Comparison of ENCODE assay signal across 9 mouse cellular contexts in the genomic region with DNA sequence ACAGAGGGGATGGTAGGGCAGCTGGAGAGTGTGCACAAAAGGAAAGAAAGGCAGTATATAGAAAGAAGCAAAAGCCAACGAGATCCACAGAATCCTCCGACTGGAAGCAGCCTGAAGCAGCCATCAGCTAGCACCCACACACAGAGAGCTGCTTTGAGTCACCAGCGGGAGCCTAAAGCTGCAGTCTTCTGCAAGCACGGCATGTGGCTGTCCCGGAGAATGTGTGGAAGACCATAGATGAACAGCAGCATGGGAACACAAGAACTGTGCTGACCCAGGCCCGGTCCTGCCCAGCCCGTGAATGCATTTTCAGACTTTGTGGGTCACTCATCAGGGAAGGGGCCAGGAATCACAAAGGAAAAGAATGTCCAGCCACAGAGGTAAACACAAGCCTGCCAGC.
A peak's percentile ranks its signal among the peaks of the same experiment; 100 is the strongest.
DNase-seq lines count a peak whose midpoint lies in the region; ATAC-seq lines count a peak whose summit lies in the region.
"Had no signal": no experiment of that assay in that cellular context is flagged by ENCODE, and none has a peak within 500 bp of the region (broad histone marks: within the 10 kb centered on the region; RNA-seq: fewer than 3 reads in every experiment).

No protein-coding gene starts in this region.

- no peak for ATAC-seq in heart, embryonic 12.5 days (ENCODE audit: insufficient number of reproducible peaks, low FRiP score)
- 0 out of 2 replicates have a peak, but pooled peaks have one; percentile 24 for ATAC-seq in forebrain, embryonic 14.5 days
- ATAC-seq in megakaryocyte-erythroid progenitor cell, adult 5-6 weeks (replicated peaks; ENCODE audit: low FRiP score, low TSS enrichment, poor library complexity, severe bottlenecking) = no peak

- H3K4me1 ChIP-seq in heart, embryonic 12.5 days (replicated peaks) = no peaks in the 10 kb centered on the region
- H3K4me1 ChIP-seq in forebrain, embryonic 14.5 days (ENCODE audit: control insufficient read depth, insufficient read depth, low read length) = peaks cover 16% of the 10 kb centered on the region

- no peaks in the 10 kb centered on the region for H3K36me3 ChIP-seq in heart, embryonic 12.5 days
- no peaks in the 10 kb centered on the region for H3K36me3 ChIP-seq in forebrain, embryonic 14.5 days (ENCODE audit: control insufficient read depth, insufficient read depth, low read length)

- no peaks in the 10 kb centered on the region for H3K27me3 ChIP-seq in heart, embryonic 12.5 days (replicated peaks)
- H3K27me3 ChIP-seq in forebrain, embryonic 14.5 days (replicated peaks; ENCODE audit: control insufficient read depth, insufficient read depth, low read length) = no peaks in the 10 kb centered on the region

- intact Hi-C loops in left cerebral cortex, postnatal 25 days (cut with DNase I) = loop anchor here (5.0 kb wide), 1 partner anchor 94 kb away; no protein-coding TSS in a partner anchor

- DNase-seq in heart, postnatal 4 days = no peak
- DNase-seq in 3134 (ENCODE audit: extremely low read depth, insufficient read length, low spot score) = peak; percentile 29
- DNase-seq in forebrain, embryonic 14.5 days (ENCODE audit: low spot score) = peak; percentile 34
- DNase-seq in left cerebral cortex, postnatal 25 days (ENCODE audit: low spot score in 2 of 2) = peak; percentile 56 to 91
- DNase-seq in kidney, adult 8-10 months = no peak
- no peak for DNase-seq in MN1 (ENCODE audit: low spot score)
- DNase-seq: thymus, adult 2 months had no signal

- H3K4me2 ChIP-seq in heart, embryonic 12.5 days = peak overlapping the region; percentile 40; the same call in 1 of the 2 replicates
- H3K4me2 ChIP-seq in forebrain, embryonic 14.5 days (ENCODE audit: low read length) = no peak overlapping the region

- H3K4me3 ChIP-seq in heart, embryonic 12.5 days = peak overlapping the region; percentile 16; the same call in 1 of the 2 replicates
- no peak overlapping the region for H3K4me3 ChIP-seq in forebrain, embryonic 14.5 days (ENCODE audit: low read depth, low read length)

- no peak overlapping the region for H3K9ac ChIP-seq in heart, embryonic 12.5 days
- no peak overlapping the region for H3K9ac ChIP-seq in forebrain, embryonic 14.5 days (ENCODE audit: low read length)

- 60% methylated on average over 7 of the region's 7 CpGs for WGBS in heart, embryonic 12.5 days
- 10% methylated on average over 7 of the region's 7 CpGs for WGBS in forebrain, embryonic 14.5 days

- H3K9me3 ChIP-seq in heart, embryonic 12.5 days (replicated peaks) = no peaks in the 10 kb centered on the region
- no peaks in the 10 kb centered on the region for H3K9me3 ChIP-seq in forebrain, embryonic 14.5 days (replicated peaks; ENCODE audit: control insufficient read depth, low read length)

- H3K27ac ChIP-seq in heart, embryonic 12.5 days (ENCODE audit: poor library complexity, severe bottlenecking) = no peak overlapping the region
- H3K27ac ChIP-seq in forebrain, embryonic 14.5 days (ENCODE audit: low read depth, low read length) = peak overlapping the region; percentile 55; the same call in 1 of the 2 replicates

Comparison
In these comparisons a context has a peak if more than half of its experiments do, and no peak if none do; other contexts are left out.
1. DNase-seq: peak in 3134 (single experiment), forebrain, embryonic 14.5 days (single experiment) and left cerebral cortex, postnatal 25 days (2 of 2); none in heart, postnatal 4 days (single experiment), kidney, adult 8-10 months (0 of 2) and MN1 (single experiment).